Mouse (Mus musculus): ENCODE measurements at regions not wholly inside any gene's neighbourhood (a gene's known extent, or its start where the extent isn't known, plus 50 kb on each side); places are given as distances from the start of the nearest gene placed in this dataset.
A peak's percentile ranks its signal among the peaks of the same experiment; 100 is the strongest.

- Histone ChIP-seq H3K9ac (no peak overlapping the region), H3K9me3 (replicated peaks) (no peaks in the 10 kb centered on the region), H3K4me1 (no peaks in the 10 kb centered on the region), H3K4me3 (no peak overlapping the region), H3K27me3 (no peaks in the 10 kb centered on the region), H3K4me2 (no peak overlapping the region), H3K36me3 (ENCODE audit: poor library complexity, severe bottlenecking) (no peaks in the 10 kb centered on the region), H3K27ac (no peak overlapping the region)
- WGBS: 67% methylated on average over 2 of the region's 2 CpGs
- ATAC-seq: peak; percentile 86
Measured at GRCm38 (mm10) chr4:72800014-72800786, 52.2 kb downstream of the Aldoart1 start.

GRCm38 (mm10) chr4:72799575-72799974, 52.9 kb downstream of the Aldoart1 start:
- Histone ChIP-seq H3K4me2 (no peak overlapping the region), H3K27ac (no peak overlapping the region), H3K9me3 (replicated peaks) (no peaks in the 10 kb centered on the region), H3K27me3 (no peaks in the 10 kb centered on the region), H3K4me3 (no peak overlapping the region), H3K4me1 (no peaks in the 10 kb centered on the region), H3K9ac (no peak overlapping the region), H3K36me3 (ENCODE audit: poor library complexity, severe bottlenecking) (no peaks in the 10 kb centered on the region)
- WGBS: 72% methylated on average over 4 of the region's 4 CpGs
- ATAC-seq: peak; percentile 45

DNA sequence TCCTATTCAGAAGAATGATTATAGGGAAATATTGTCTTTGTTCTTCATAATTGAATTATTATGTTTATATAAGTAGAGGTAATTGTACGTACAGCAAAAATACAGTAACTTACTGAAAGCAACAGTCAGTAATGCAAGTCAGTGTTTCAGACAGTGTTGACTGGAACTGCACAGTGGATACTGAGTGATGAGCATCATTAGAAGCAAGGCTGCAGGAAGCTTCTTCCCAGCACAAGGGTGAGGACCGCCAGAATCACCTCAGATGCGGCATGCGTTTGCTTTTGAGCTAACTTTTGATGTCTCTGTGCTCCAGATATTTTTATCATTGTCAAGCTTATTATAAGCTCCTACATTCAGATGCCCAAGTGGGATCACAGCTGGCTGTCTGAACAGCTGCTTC, 63.6 kb downstream of the Aldoart1 start:
- 94% methylated on average over 4 of the region's 4 CpGs for WGBS

GRCm38 (mm10) chr4:72766896-72767295, 85.5 kb downstream of the Aldoart1 start:
- Histone ChIP-seq H3K4me1 (peaks cover 6% of the 10 kb centered on the region; the same call in 1 of the 2 replicates), H3K9ac (no peak overlapping the region), H3K4me3 (no peak overlapping the region), H3K27ac (no peak overlapping the region), H3K9me3 (replicated peaks) (no peaks in the 10 kb centered on the region), H3K36me3 (ENCODE audit: poor library complexity, severe bottlenecking) (no peaks in the 10 kb centered on the region), H3K4me2 (no peak overlapping the region), H3K27me3 (no peaks in the 10 kb centered on the region)
- 77% methylated on average over 5 of the region's 5 CpGs for WGBS
- peak; percentile 83 for ATAC-seq

More for the DNA sequence above, 63.6 kb downstream of the Aldoart1 start:
- no peak overlapping the region for H3K4me2 ChIP-seq
- H3K36me3 ChIP-seq (ENCODE audit: poor library complexity, severe bottlenecking): no peaks in the 10 kb centered on the region
- no peak overlapping the region for H3K27ac ChIP-seq
- H3K27me3 ChIP-seq: no peaks in the 10 kb centered on the region
- peak; percentile 36; the same call in 1 of the 2 replicates for ATAC-seq
- no peaks in the 10 kb centered on the region for H3K4me1 ChIP-seq
- H3K4me3 ChIP-seq: no peak overlapping the region
- H3K9ac ChIP-seq: no peak overlapping the region
- H3K9me3 ChIP-seq (replicated peaks): no peaks in the 10 kb centered on the region

DNA sequence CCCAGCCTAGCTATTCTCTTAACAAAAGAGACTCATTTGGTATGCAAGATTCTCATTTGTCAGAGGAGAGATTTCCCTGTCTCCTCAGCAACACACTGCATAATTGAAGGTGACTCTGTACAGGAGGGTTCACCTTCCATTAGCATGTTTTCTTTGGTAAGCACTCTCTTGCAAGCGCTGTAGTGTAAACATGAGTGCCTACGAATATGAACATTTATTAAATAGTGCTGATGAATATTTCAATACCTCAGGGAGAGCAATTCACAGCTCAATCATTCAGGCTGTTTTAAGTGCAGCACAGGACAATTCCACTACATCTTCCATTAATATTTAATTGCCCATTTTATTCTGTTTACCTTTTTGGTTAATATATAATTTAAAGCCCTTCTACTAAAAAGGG, 86.0 kb downstream of the Aldoart1 start:
- Histone ChIP-seq H3K27me3 (no peaks in the 10 kb centered on the region), H3K36me3 (ENCODE audit: poor library complexity, severe bottlenecking) (no peaks in the 10 kb centered on the region), H3K27ac (no peak overlapping the region), H3K4me2 (no peak overlapping the region), H3K4me1 (peaks cover 6% of the 10 kb centered on the region; the same call in 1 of the 2 replicates), H3K4me3 (no peak overlapping the region), H3K9me3 (replicated peaks) (no peaks in the 10 kb centered on the region), H3K9ac (no peak overlapping the region)
- peak; percentile 84 for ATAC-seq
- WGBS: 46% methylated on average over 2 of the region's 2 CpGs

All from forebrain, embryonic 13.5 days (tissue).